Mouse (Mus musculus) T-cell, adult 66 days (primary cell): ENCODE measurements around the gene Gm45713. TPM values are rescaled to one million over a fixed set of nuclear protein-coding genes. Genes with fewer than 3 reads are reported as not detected.

Experiments used
- total RNA-seq, 2 experiments: library from RNA; stranded (reverse); gene quantifications; 3 replicates in 1 of 2; 4 replicates in 1 of 2; pipeline ENCODE4 v1.2.4; 2023

Gene Gm45713
- not detected for total RNA-seq

DNA sequence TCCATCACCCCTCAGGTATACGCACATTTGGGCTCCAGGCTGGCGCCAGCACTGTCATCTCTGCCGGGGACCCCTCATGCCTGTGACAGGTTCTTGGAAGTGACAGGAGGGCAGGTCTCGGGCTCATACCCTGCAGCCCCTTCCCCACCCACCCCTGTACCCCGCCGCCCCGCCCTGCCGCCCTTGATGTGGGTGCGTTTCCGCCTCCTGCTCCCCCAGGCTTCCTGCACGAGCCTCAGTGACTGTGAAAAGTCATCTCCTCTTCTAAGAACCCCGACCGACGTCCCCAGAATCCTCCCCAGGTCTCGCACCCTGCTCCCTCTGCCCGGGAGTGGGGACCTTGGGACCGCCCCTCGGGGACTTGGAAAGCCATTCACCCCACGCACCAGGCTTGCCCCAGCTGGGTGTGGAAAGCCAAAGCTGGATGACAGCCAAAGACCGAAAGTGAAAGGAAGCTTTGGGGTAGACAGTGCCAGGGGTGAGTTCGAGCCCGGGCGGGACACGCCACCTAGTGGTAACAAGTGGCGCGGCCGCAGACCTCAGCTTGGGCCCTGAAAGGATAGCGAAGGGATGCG is at the start of gene Gm45713, which contains the start of gene Flt3l:
Gm45713 (minus strand) TSS at position 239 of the 575 bp plus-strand sequence.
Flt3l (minus strand) TSS at position 440 of the 575 bp plus-strand sequence.

DNA sequence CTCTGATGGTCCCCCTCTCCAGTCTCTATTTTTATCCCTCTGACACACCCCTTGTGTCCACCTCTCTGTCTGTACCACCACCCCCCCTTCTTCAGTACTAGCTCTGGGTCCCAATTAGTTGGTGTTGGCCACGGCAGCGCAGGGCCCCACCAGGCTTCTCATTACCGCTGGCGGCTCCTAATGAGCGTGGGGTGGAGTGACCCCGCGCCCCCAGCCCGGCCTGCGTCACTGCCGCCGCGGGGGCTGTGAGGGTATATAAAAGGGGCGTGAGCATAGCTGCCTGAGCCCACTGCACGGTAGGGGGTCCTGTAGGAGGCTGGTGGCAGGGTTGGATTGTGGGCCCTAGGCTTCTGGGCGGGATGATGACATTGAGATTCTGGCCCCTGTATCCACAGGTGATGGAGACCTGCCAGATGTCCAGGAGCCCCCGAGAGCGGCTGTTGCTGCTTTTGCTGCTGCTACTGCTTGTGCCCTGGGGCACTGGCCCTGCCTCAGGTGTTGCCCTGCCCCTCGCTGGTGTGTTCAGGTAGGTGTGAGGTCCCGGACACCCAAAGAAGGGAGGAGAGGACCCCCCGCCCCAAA is 45.0 kb upstream of the Gm45713 start, which contains the start of gene Pth2:
Pth2 (plus strand) TSS at position 100 of the 582 bp plus-strand sequence.

DNA sequence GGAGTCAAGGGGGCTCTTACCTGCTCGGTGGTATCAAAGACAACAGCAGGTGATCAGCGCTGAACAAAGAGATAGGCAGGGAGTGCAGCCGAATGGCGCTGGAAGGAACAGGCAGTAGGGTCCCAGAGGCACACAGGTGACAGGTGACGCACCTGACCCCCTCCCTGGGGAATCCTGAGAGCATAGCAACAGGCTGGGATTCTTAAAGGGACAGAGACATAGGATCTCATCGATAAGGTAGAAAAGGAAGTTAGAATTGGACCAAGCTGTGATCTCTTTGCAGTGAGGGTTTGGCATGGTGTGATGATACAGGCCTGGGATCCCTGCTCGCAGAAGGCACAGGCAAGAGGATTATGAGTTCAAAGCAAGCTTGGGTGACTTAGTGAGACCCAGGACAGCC is 43.4 kb upstream of the Gm45713 start, which contains the start of gene Gfy:
Gfy (minus strand) TSS at position 101 of the 400 bp plus-strand sequence.

DNA sequence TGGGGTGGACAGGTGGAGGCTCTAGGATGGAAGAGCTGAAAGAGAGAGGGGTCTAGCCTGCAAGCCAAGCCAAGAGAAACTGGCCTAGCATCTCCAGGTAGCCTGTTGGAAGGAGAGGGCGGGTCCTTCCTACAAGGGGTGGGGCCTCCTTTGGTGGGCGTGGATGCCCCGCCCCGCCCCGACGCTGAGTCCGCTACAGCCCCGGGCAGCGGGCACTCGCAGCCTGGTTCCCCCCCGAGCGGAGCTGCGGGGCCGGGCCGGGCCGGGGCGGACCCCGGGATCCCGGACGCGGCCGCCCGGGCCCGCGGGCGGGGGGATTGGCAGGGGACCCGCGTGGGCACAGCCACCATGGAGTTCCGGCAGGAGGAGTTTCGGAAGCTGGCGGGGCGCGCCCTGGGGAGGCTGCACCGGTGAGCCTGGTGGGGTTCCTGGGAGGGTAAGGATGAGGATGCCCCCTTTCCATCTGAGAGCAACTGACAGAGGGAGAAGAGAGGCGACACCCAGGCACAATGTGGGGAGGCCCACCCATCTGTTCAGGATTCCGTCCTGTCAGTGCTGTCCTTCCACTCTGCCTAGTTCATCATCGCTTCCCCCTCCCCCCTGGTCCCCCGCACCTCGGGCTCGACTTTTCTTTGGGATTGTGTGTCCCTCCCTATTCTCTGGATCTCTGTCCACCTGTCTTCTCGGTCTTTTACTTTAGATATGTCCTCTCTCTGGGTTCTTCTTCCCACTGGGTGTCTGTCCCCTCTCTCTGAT is 27.9 kb upstream of the Gm45713 start, which contains the start of gene Slc17a7:
Slc17a7 (plus strand) TSS at position 215 of the 756 bp plus-strand sequence.

DNA sequence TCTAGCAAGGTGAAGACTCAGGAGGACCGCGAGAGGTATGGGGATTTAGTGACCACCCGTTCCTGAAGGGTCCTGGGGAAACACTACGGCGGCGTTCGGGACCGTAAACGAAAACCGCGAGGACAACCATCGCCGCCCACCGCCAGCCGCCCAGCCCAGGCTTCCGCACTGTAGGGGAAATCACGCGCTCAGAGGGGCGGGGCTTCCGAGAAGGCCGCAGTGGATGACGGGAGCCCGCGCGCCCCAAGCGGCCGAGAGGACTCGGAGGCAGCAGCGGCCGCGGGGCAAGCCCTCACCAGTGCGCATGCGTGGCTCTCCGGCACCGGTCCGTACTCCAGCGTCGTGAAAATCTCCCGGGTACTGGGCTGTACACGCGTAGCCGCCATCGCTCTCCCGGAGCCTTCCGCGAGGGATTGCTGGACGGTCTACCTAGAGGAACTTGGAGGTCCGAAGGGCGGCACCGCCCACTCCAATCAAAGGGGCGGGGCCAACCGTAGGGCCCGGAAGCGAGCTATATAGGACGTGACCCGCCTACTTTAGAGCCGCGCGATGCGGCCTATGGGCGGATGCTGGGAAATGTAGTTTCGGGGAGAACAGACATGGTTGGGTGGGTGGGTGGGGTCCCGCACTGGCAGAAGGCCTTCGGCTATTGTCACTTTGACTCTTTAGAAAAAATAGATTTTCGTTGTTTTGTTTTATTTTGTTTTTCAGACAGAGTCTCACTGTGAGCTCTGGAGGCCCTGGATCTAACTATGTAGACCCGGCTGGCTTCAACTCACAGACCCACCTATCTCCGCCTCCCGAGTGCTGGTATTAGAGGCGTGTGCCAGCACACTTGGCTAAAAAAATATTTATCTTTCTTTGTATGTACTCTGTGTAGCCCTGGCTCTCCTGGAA is 18.3 kb upstream of the Gm45713 start, which contains the start of the genes Pih1d1 and Aldh16a1:
Pih1d1 (plus strand) TSS at position 208 of the 897 bp plus-strand sequence.
Aldh16a1 (minus strand) TSS at position 489 of the 897 bp plus-strand sequence.

DNA sequence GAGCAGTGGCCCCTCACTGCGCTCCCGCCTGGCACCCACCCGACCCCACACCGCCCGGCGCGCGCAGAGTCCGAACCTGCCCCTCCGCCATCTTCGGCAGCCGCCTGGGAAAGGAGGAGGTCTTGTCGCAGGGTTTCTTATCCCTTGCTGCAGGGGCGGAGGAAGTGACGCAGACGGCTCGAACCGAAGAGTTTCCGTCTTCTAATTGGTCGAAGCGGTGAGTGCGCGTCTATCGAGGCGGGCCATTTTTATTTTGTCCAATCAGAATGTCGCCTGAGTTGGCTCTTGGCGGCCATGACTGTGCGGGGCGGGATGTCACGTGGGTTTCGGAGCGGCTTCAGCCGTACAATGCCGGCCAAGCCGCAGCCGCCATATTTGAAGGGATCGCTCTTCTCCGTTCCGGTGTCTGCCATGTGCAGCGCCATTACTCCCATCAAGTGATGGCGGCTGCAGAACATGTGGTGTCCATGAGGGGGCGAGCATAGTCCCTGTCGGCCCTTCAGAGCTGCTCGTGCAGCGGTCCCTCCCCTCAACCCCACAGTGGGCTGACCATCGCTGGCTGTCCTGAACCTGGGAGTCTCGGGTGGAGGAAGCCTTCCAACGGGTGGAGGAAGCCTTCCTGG is 7.3 kb downstream of the Gm45713 start, which contains the start of gene Rpl13a:
Rpl13a (minus strand) TSS at position 138 of the 623 bp plus-strand sequence.

DNA sequence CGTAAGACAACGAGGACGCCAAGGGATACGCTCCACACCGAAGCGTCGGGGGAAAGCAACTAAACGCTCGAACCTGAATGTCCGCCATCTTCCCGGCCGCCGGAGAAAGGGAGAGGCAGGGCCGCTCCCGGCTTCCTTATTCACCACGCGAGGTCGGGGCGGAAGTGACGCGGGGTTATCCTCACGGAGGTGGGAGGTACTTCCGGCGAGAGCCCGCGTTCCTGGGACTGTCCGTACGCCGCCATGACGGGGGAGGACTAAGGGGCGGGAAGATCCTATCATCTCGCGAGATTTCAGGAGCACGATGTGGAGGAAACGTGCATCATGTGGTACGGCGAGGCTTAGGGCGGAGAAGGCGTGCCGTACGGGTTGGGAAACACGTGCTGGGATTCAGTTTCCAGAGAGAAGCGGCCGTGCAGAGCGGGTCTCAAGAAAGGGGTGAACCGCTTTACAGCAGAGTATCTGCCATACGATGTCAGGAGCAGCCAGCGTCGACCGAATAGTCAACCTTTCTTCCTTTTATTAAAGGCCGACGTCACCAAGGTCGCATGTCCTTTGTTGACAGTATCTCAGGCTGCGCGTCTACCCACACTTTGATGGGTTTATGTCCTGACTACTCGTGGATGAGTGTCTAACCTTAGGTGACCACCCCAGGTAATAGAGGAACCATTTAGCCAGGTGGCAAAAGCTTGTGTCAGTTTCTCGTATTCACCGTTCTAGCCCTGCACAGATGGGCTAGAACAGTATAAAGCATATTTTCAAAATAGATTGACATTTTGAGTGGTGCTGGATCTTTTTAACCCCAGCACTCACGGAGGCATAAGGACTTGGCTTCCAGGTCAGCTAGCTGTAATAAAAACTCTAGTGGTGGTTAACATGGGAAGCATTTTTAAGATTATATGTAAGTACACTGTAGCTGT is 11.5 kb downstream of the Gm45713 start, which contains the start of gene Rps11:
Rps11 (minus strand) TSS at position 216 of the 920 bp plus-strand sequence.

DNA sequence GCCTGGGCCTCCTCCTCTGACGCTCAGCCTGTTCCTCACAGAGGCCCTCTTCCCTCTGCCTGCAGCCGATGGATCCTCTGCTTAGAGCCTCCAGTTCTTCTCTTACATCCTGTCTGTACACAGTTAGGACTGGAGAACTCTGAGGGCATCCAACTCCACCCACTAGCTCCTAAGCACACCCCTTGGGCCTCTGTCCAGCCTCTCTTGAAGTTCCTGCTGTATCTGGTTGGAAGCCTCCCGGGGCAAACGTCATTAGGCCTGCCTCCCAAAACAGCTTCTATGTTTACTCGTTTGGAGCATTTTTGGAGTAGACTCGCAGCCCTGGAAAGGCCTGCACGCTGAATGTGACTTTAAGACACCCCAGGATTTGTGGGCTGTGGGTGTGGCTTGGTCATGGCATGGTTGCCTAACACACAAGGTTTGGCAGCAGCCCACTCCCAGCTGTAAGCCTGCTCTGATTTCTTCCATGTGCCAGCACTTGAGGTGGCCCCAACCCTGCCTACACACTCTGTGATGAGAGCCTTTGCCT is 32.3 kb downstream of the Gm45713 start, which contains the start of gene Fcgrt:
Fcgrt (minus strand) TSS at position 200 of the 529 bp plus-strand sequence.

DNA sequence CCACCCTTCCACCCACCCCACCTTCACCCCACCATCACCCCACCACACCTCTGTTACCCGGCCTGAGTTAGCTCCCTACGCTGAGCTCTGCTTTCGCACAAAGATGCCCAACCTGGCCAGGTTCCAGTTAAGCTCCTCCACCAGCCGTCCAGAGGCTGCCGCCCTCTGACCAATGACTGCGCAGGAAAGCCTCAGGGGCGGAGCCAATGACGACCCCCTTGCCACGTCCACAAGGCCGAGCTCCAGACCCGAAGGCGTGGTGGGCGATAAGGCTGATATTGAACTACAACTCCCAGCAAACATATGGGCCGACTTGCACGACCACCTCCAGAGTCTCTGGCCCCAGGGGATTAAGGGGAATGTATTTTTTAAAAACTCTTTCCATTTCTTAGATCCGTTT is 44.0 kb downstream of the Gm45713 start, which contains the start of gene Rcn3:
Rcn3 (minus strand) TSS at position 174 of the 400 bp plus-strand sequence.

Other genes with a start within 250 kb of the Gm45713 start
- 10 to 100 TPM; 67.2 to 73.6 TPM for gene Med25, start 243.5 kb downstream of the Gm45713 start, total RNA-seq
- 10 to 100 TPM; 23.6 to 24.2 TPM for gene Fuz, start 240.2 kb downstream of the Gm45713 start, total RNA-seq
- 10 to 100 TPM; 80.0 to 86.8 TPM for gene Ap2a1, start 206.7 kb downstream of the Gm45713 start, total RNA-seq
- not detected for gene Tsks, start 193.0 kb downstream of the Gm45713 start, total RNA-seq
- under 1 TPM; 0.61 to 0.80 TPM for gene Cpt1c, start 161.4 kb downstream of the Gm45713 start, total RNA-seq
- 100 to 1,000 TPM; 143 to 165 TPM for gene Prmt1, start 149.7 kb downstream of the Gm45713 start, total RNA-seq
- gene Irf3, start 138.6 kb downstream of the Gm45713 start, total RNA-seq: 100 to 1,000 TPM; 138 to 172 TPM
- gene Bcl2l12, start 137.5 kb downstream of the Gm45713 start, total RNA-seq: 10 to 100 TPM; 18.5 to 30.8 TPM
- gene Scaf1, start 119.9 kb downstream of the Gm45713 start, total RNA-seq: 10 to 100 TPM; 81.3 to 91.5 TPM
- 10 to 100 TPM; 10.5 to 10.9 TPM for gene Rras, start 118.3 kb downstream of the Gm45713 start, total RNA-seq
- 10 to 100 TPM; 76.8 to 78.7 TPM for gene Prr12, start 83.3 kb downstream of the Gm45713 start, total RNA-seq
- gene Nosip, start 73.8 kb downstream of the Gm45713 start, total RNA-seq: 10 to 100 TPM; 65.9 to 68.4 TPM
- 1 to 10 TPM; 1.4 to 1.5 TPM for gene Prrg2, start 73.6 kb downstream of the Gm45713 start, total RNA-seq
- 10 to 100 TPM; 16.3 to 23.6 TPM for gene Rcn3, start 44.0 kb downstream of the Gm45713 start, total RNA-seq
- 10 to 100 TPM; 28.0 to 35.1 TPM for gene Fcgrt, start 32.4 kb downstream of the Gm45713 start, total RNA-seq
- gene Rps11, start 11.8 kb downstream of the Gm45713 start, total RNA-seq: 1,000 to 10,000 TPM; 3,284 to 3,343 TPM
- 1,000 to 10,000 TPM; 5,708 to 6,154 TPM for gene Rpl13a, start 7.5 kb downstream of the Gm45713 start, total RNA-seq
- 100 to 1,000 TPM; 236 to 250 TPM for gene Flt3l, start 201 bp upstream of the Gm45713 start, total RNA-seq
- gene Pih1d1, start 18.1 kb upstream of the Gm45713 start, total RNA-seq: 10 to 100 TPM; 30.3 to 44.8 TPM
- 10 to 100 TPM; 55.0 to 58.1 TPM for gene Aldh16a1, start 18.4 kb upstream of the Gm45713 start, total RNA-seq
- under 1 TPM in 1 of 2 experiments, not detected in 1; 0.30 TPM for gene Slc17a7, start 27.7 kb upstream of the Gm45713 start, total RNA-seq
- not detected for gene Gfy, start 43.3 kb upstream of the Gm45713 start, total RNA-seq
- not detected for gene Pth2, start 44.8 kb upstream of the Gm45713 start, total RNA-seq
- gene Ccdc155, start 68.7 kb upstream of the Gm45713 start, total RNA-seq: not detected
- 1 to 10 TPM in 1 of 2 experiments, under 1 TPM in 1; 0.83 to 1.0 TPM for gene Dkkl1, start 75.9 kb upstream of the Gm45713 start, total RNA-seq
- not detected for gene Tead2, start 79.5 kb upstream of the Gm45713 start, total RNA-seq
- gene Cd37, start 102.9 kb upstream of the Gm45713 start, total RNA-seq: 100 to 1,000 TPM; 270 to 288 TPM
- not detected for gene Slc6a16, start 104.9 kb upstream of the Gm45713 start, total RNA-seq
- not detected for gene Slc6a21, start 141.3 kb upstream of the Gm45713 start, total RNA-seq
- gene Trpm4, start 197.5 kb upstream of the Gm45713 start, total RNA-seq: 10 to 100 TPM; 11.4 to 15.3 TPM
- not detected for gene Hrc, start 199.1 kb upstream of the Gm45713 start, total RNA-seq
- under 1 TPM; 0.15 to 0.50 TPM for gene Ppfia3, start 230.8 kb upstream of the Gm45713 start, total RNA-seq
- 1 to 10 TPM; 3.0 to 3.6 TPM for gene Lin7b, start 234.4 kb upstream of the Gm45713 start, total RNA-seq